Mouse (Mus musculus) stomach, postnatal 0 days (tissue): ENCODE data around the gene Fam181a.

Experiments used
- CTCF ChIP-seq: IDR thresholded peaks from 2 replicates; pipeline ENCODE4 v1.5.1; 2016; ENCODE audit warnings: antibody characterized with exemption, low read depth, mild to moderate bottlenecking, moderate library complexity
- EP300 ChIP-seq: optimal IDR thresholded peaks from 2 replicates; pipeline ENCODE3; 2016; ENCODE audit warnings: antibody characterized with exemption

DNA sequence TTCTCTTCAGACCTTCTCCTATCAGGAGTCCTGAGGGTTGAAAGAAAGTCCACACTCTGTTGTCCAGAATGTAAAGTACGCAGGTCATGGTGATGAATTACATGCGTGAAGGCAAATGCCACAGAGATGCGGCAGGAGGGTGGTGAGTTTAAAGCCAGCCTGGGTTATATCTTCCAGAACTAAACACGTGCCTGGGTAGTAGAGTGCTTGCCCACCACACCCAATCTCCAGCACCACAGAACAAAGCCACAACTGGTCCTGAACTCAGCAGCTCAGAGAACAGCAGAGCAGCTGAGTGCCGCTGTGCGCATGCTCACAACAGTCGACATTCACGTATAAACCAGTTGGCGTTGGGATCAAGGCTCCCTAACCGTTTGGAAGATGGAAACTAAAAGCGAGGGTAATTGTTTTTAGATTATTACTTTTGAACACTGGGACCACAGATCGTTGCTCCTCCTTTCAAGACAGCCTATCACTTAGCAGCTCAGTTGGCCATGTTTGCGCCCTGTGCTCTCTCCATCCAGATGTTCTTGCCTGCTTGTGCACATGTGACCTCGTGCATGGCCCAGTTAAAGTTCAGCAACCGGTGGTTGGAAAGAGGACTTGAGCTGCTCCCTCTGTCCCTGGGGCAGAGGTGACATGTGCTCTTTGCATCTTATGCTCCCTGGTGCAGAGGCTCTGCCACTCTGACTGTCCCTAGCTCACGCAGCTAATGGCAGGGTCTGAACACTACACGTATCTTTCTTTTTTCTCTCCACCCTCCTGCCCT is 50.9 kb downstream of the Fam181a start:
- TF ChIP-seq CTCF, result no peak
- TF ChIP-seq EP300, result no peak
